In the genomic region with DNA sequence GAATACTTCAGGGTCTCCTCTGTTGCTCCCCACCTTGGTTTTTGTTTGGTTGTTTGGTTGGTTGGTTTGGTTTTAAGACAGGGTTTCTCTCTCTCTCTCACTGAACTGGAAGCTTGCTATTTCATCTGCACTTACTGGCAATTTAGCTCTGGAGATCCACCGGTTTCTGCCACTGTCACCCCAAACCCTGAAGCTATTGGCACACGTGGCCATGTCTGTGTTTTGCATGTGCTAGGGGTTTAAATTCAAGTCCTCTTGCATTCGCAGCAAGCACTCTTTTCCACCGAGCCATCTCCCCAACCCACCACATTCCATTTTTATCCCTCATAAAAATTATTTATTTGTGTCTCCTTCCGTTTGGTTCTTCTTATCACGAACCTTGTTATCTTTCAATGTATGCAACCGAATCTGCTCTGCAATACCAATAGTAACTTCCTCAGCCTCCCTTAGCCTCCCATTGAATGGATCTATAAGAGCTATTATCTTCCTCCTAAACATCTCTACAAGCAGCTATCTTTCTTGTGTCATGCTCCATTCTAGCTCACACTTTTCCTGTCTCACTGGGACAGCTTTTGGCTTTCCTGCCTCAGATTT, we compare ENCODE assay signal across 23 mouse cellular contexts. TPM values are rescaled to one million over a fixed set of nuclear protein-coding genes. Genes with fewer than 3 reads are reported as not detected.
"Had no signal": no experiment of that assay in that cellular context is flagged by ENCODE, and none has a peak within 500 bp of the region (broad histone marks: within the 10 kb centered on the region; RNA-seq: fewer than 3 reads in every experiment).

No protein-coding gene starts in this region.

- H3K27me3 ChIP-seq: embryonic facial prominence, embryonic 12.5 days; embryonic facial prominence, embryonic 13.5 days; embryonic facial prominence, embryonic 15.5 days; forebrain, embryonic 12.5 days; forebrain, embryonic 13.5 days; forebrain, embryonic 15.5 days had no signal

- DNase-seq: embryo, embryonic 11 days; forebrain, postnatal 0 days; gastrocnemius, adult 2 months; gastrocnemius, postnatal 10 days; gastrocnemius, postnatal 14 days; gastrocnemius, postnatal 36 days; heart, adult 18-20 months; heart, adult 2 months had no signal

- H3K4me3 ChIP-seq: embryonic facial prominence, embryonic 10.5 days; embryonic facial prominence, embryonic 12.5 days; embryonic facial prominence, embryonic 13.5 days; embryonic facial prominence, embryonic 15.5 days; erythroblast, embryonic 14.5 days; forebrain, embryonic 10.5 days; forebrain, embryonic 12.5 days; forebrain, embryonic 13.5 days; forebrain, embryonic 15.5 days; gastrocnemius, adult 2 months; heart, adult 2 months had no signal

- H3K4me2 ChIP-seq: embryonic facial prominence, embryonic 12.5 days; embryonic facial prominence, embryonic 13.5 days; embryonic facial prominence, embryonic 15.5 days; forebrain, embryonic 12.5 days; forebrain, embryonic 13.5 days; forebrain, embryonic 15.5 days had no signal

- ATAC-seq: forebrain, embryonic 13.5 days; forebrain, embryonic 14.5 days; forebrain, embryonic 15.5 days; forebrain, embryonic 16.5 days; forebrain, postnatal 0 days had no signal

- H3K27ac ChIP-seq: embryonic facial prominence, embryonic 10.5 days; embryonic facial prominence, embryonic 12.5 days; embryonic facial prominence, embryonic 13.5 days; embryonic facial prominence, embryonic 15.5 days; forebrain, embryonic 10.5 days; forebrain, embryonic 12.5 days; forebrain, embryonic 13.5 days; forebrain, embryonic 15.5 days; gastrocnemius, adult 2 months; heart, adult 2 months had no signal

- H3K9me3 ChIP-seq: embryonic facial prominence, embryonic 10.5 days; embryonic facial prominence, embryonic 13.5 days; embryonic facial prominence, embryonic 15.5 days; forebrain, embryonic 10.5 days; forebrain, embryonic 12.5 days; forebrain, embryonic 13.5 days; forebrain, embryonic 15.5 days had no signal

- H3K36me3 ChIP-seq: embryonic facial prominence, embryonic 10.5 days; embryonic facial prominence, embryonic 12.5 days; embryonic facial prominence, embryonic 13.5 days; embryonic facial prominence, embryonic 15.5 days; forebrain, embryonic 10.5 days; forebrain, embryonic 12.5 days; forebrain, embryonic 15.5 days had no signal

- H3K4me1 ChIP-seq: embryonic facial prominence, embryonic 12.5 days; embryonic facial prominence, embryonic 13.5 days; embryonic facial prominence, embryonic 15.5 days; forebrain, embryonic 12.5 days; forebrain, embryonic 13.5 days; forebrain, embryonic 15.5 days had no signal

- H3K9ac ChIP-seq: embryonic facial prominence, embryonic 12.5 days; embryonic facial prominence, embryonic 13.5 days; embryonic facial prominence, embryonic 15.5 days; forebrain, embryonic 12.5 days; forebrain, embryonic 13.5 days; forebrain, embryonic 15.5 days; forebrain, postnatal 0 days had no signal

RNA-seq across cellular contexts. Expression of a gene that starts 30.0 kb away (rescaled TPM):
- total RNA-seq: common myeloid progenitor, adult 5-6 weeks; forebrain, postnatal 0 days; gastrocnemius, adult 18-20 months; gastrocnemius, adult 2 months; gastrocnemius, adult 8-10 months; gastrocnemius, postnatal 10 days; gastrocnemius, postnatal 14 days; gastrocnemius, postnatal 36 days; granulocyte monocyte progenitor cell, adult 5-6 weeks had no signal
- polyA plus RNA-seq: embryonic facial prominence, embryonic 10.5 days; erythroblast, embryonic 14.5 days; forebrain, embryonic 13.5 days; forebrain, embryonic 14.5 days; forebrain, embryonic 15.5 days; forebrain, embryonic 16.5 days; forebrain, postnatal 0 days had no signal
